Mouse (Mus musculus) myocyte (in vitro differentiated cells): ENCODE data around the gene Tbc1d16.

Source experiments
- CEBPB ChIP-seq: IDR thresholded peaks from 2 replicates; pipeline ENCODE4 v1.6.1; 2011; ENCODE audit warnings: mild to moderate bottlenecking, moderate library complexity; ENCODE audit not compliant: poor library complexity, insufficient read depth, severe bottlenecking
- MYOG ChIP-seq, 3 experiments: IDR thresholded peaks; one replicate each; pipeline ENCODE4 v1.6.1; 2011; ENCODE audit warnings: control low read depth in 2 of 3, low read depth in 2 of 3, mild to moderate bottlenecking in 2 of 3; ENCODE audit not compliant: insufficient read length in 2 of 3, control insufficient read depth in 1 of 3, insufficient read depth in 1 of 3
- POLR2A ChIP-seq: IDR thresholded peaks from one replicate; pipeline ENCODE4 v1.6.1; 2011; ENCODE audit warnings: low read depth, mild to moderate bottlenecking, control low read depth, moderate library complexity; ENCODE audit not compliant: insufficient read length
- POLR2AphosphoS2 ChIP-seq: IDR thresholded peaks from one replicate; pipeline ENCODE4 v1.6.1; 2011; ENCODE audit warnings: low read depth, control low read depth; ENCODE audit not compliant: insufficient read length
- SRF ChIP-seq: IDR thresholded peaks from one replicate; pipeline ENCODE4 v1.6.1; 2011; ENCODE audit warnings: low read depth; ENCODE audit not compliant: control insufficient read depth, insufficient read length
- TCF12 ChIP-seq: IDR thresholded peaks from one replicate; pipeline ENCODE4 v1.6.1; 2011; ENCODE audit warnings: mild to moderate bottlenecking, control low read depth; ENCODE audit not compliant: poor library complexity, insufficient read depth, severe bottlenecking
- TCF3 ChIP-seq: IDR thresholded peaks from one replicate; pipeline ENCODE4 v1.6.1; 2011; ENCODE audit warnings: low read depth, control low read depth; ENCODE audit not compliant: insufficient read length
- USF1 ChIP-seq: IDR thresholded peaks from one replicate; pipeline ENCODE4 v1.6.1; 2011; ENCODE audit warnings: low read depth, mild to moderate bottlenecking, control low read depth, moderate library complexity

GRCm38 (mm10) chr11:119156481-119157254, 71.6 kb downstream of the Tbc1d16 start:
- TF ChIP-seq MYOG (IDR thresholded peaks at IDR 0.05; ENCODE audit: control insufficient read depth in 1 of 3, insufficient read depth in 1 of 3, insufficient read length in 2 of 3, low read depth in 2 of 3) (no peak), POLR2A (no peak), TCF3 (no peak), USF1 (no peak), SRF (no peak), CEBPB (no peak), POLR2AphosphoS2 (no peak), TCF12 (no peak)
